Mouse (Mus musculus) cerebellum, adult 2 months (tissue): ENCODE results near the gene Sumf2.

Source experiments
- CTCF ChIP-seq: fragments of 200-500 bp; IDR thresholded peaks from 2 replicates; pipeline ENCODE4 v1.5.1; 2011; ENCODE audit warnings: low read depth, mild to moderate bottlenecking, control low read depth, low read length, moderate library complexity, borderline replicate concordance; ENCODE audit not compliant: insufficient read depth
- POLR2A ChIP-seq: fragments of 200-500 bp; IDR thresholded peaks from 2 replicates; pipeline ENCODE4 v1.6.1; 2011; ENCODE audit warnings: low read length, control low read depth, borderline replicate concordance; ENCODE audit not compliant: insufficient read depth

GRCm38 (mm10) chr5:129886911-129887636 is 40.3 kb downstream of the Sumf2 start, which contains the start of gene Chchd2:
- TF ChIP-seq POLR2A (peak; percentile 92; the same call in 1 of the 2 replicates), CTCF (no peak)
